Mouse (Mus musculus) liver (tissue): ENCODE results near the gene Grk5.
A peak's percentile ranks its signal among the peaks of the same experiment; 100 is the strongest.

ENCODE experiments used
- DNase-seq: peaks from one replicate; pipeline ENCODE4 v3.0.0-alpha.2; 2020; ENCODE audit warnings: mixed read lengths

Grk5 gene

GRCm38 (mm10) chr19:61080251-61080749 is 190.8 kb downstream of the Grk5 start:
- no peak for DNase-seq

GRCm38 (mm10) chr19:61083006-61083405 is 193.5 kb downstream of the Grk5 start:
- no peak for DNase-seq

DNA sequence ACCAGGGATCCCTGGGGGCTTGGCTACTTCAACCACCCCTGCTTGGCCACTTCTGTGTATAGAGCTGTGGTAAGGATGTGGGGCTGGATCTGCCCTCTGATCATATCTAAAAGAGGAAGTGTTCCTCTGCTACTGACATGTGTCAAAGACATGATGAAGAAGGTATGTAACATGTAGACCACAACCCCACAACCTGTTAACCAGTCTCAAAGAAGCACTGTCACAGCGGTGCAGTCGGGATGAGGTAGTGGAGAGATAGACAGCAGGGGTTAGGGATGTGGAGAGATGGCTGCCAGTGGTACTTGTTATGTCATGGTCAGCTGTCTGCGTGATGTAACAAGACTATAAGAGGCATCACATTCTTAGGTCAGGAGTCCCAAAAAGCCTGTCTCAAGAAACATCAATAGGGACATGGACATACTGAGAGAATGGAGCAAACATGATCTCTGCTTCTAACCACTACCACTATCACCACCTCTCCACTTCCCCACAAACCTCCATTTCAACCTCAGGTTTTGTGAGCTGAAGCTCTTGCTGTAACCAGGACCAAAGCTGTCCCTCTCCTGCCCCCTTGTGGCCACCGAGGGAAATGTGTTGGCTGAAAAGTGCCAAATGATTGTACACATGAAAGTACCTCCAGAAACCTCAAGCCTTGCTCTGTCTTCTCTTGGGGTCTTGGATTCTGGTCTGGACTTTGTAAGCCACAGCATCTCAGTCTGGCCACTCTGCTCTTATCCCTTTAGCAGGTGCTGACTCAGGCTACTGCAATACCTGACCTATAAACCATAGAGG is 194.8 kb downstream of the Grk5 start:
- DNase-seq, result peak; percentile 82

DNA sequence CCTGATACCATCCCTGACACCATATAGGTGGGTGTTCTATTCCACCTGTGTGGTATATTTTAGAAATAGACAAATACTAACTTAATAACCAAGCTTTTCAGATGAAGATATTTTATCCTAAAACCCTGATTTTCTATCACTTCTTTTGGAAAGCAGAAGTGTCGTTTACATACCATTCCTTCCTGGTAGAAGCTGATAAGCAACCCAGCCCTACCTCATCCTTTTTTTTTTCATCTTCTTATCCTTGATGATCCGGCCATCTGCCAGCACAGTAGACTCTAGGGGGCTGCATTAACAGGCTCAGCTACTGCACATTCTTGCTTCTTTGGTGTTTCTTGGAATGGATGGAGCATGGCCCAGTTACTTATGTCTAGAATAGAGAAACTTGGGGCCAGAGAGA is 195.7 kb downstream of the Grk5 start:
- no peak for DNase-seq

DNA sequence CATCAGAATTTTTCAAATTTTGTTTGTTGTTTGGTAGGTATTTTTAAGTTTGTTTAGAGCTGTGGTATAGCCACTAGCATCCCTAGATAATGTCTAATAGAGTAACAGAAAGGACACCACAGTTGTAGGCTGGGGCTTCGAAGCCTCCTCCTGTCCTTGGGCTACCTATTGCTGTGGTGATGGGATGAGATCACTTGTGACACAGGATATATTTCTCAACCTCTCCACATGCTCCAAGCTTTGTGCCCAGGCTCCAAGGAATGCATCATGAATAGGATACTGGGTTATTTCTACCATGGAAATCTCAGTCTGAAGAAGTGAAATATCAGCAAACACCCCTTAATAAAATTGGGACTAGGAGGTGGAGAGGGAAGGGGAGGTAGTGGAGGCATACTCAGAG is 198.2 kb downstream of the Grk5 start:
- DNase-seq, result no peak

DNA sequence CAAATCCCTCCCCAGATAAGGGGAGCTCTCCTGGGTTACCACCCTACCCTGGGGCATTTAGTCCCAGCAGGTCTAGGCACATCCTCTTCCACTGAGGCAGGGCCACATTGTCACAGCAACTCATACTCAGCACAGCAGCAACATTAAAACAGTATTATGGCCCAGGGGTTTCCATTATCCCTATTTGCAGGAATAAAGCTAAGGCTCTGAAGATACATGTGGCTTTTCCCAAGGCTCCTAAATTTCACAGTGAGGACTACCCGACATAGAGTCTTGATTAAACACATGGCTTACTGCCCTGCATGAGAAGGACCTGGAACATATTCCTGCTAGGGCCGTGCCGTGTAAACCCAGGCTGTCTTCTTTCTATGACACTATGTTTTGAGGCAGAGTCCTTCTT is 199.5 kb downstream of the Grk5 start:
- no peak for DNase-seq

DNA sequence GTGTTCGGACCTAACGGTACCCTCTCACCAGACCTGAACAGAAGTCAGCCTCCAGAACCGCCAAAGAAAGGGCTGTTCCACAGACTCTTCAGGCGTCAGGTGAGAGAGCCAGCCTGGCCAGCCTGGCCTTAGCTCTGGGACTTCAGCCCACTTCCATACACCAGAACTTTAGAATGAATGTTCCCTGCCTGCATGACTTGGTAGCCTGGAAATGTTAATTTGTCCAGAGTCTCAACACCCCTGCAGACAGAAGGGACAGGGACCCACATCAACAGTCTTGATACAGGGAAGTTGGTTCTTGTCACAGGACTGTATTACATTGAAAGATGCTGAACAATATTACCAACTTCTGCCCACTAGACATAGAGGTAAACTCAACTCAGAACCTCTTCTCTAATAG is 201.0 kb downstream of the Grk5 start:
- DNase-seq, result no peak

- no peak for DNase-seq
Measured at GRCm38 (mm10) chr19:61096776-61097175, 207.2 kb downstream of the Grk5 start.

GRCm38 (mm10) chr19:61097764-61098163 is 208.2 kb downstream of the Grk5 start:
- no peak for DNase-seq

GRCm38 (mm10) chr19:61110184-61110583 is 220.6 kb downstream of the Grk5 start:
- DNase-seq, result peak; percentile 10

DNA sequence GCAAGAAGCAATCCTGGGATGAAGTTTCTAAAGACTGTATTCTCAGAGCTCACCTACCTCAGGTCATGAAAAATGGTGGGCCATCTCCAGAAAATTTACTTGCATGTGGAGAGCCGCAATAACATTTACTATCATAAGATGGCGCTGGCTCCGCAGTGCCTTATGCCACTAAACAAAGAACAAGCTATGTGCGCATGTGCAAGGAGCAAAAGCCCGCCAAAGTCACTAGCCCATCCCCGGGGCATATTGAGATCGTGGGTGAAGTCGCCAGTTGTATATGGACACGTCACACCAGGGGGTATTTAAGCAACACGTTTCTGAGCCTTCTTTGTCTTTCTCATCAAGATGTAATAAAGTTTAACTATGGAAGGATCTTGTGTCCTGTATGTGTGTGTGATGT is 241.5 kb downstream of the Grk5 start:
- DNase-seq, result no peak

GRCm38 (mm10) chr19:61138655-61139054 is 249.1 kb downstream of the Grk5 start:
- no peak for DNase-seq

GRCm38 (mm10) chr19:61140342-61141206 is 251.0 kb downstream of the Grk5 start, which contains the start of gene Zfp950:
Zfp950 (minus strand) TSS chr19:61140840.
- peak; percentile 85 for DNase-seq

DNA sequence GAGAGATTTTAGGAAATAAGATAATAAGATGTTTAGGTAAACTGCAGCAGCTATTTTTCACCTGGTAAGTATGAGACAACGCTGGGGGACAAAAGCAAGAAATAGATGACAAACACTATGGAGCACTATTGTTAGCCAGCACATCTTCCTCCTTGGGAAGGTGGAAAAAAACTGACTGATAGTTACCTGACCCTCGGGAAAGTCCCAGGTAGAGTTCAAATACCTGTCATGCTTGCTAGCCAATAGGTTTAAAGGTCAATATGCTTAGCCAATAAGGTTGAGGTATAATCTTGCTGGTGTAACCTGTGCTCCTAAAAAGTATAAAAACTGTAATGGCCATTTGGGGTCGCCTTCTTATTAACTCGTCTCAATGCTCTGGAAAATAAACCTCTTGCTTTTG is 251.8 kb downstream of the Grk5 start:
- no peak for DNase-seq
